In genomic region chr7:112298032-112298431, GRCm38 (mm10) we compare ENCODE assay signal across 8 mouse cellular contexts.
DNase-seq lines count a peak whose midpoint lies in the region; ATAC-seq and TF ChIP-seq lines count a peak whose summit lies in the region.

No protein-coding gene starts in this region.

- H3K27me3 ChIP-seq in heart, embryonic 12.5 days (replicated peaks) = no peaks in the 10 kb centered on the region
- H3K27me3 ChIP-seq in hindbrain, embryonic 12.5 days = no peaks in the 10 kb centered on the region

- no peak overlapping the region for H3K4me3 ChIP-seq in gastrocnemius, adult 2 months
- no peak overlapping the region for H3K4me3 ChIP-seq in heart, embryonic 12.5 days
- no peak overlapping the region for H3K4me3 ChIP-seq in hindbrain, embryonic 12.5 days

- H3K9ac ChIP-seq in heart, embryonic 12.5 days = 0 out of 2 replicates have a peak overlapping the region, but pooled peaks have one; percentile 20
- H3K9ac ChIP-seq in hindbrain, embryonic 12.5 days = no peak overlapping the region

- H3K36me3 ChIP-seq in heart, embryonic 12.5 days = peaks cover 26% of the 10 kb centered on the region
- no peaks in the 10 kb centered on the region for H3K36me3 ChIP-seq in hindbrain, embryonic 12.5 days

- H3K27ac ChIP-seq in gastrocnemius, adult 2 months = peak overlapping the region; percentile 76
- H3K27ac ChIP-seq in heart, embryonic 12.5 days (ENCODE audit: poor library complexity, severe bottlenecking) = peak overlapping the region; percentile 99
- no peak overlapping the region for H3K27ac ChIP-seq in hindbrain, embryonic 12.5 days

- H3K9me3 ChIP-seq in heart, embryonic 12.5 days (replicated peaks) = no peaks in the 10 kb centered on the region
- no peaks in the 10 kb centered on the region for H3K9me3 ChIP-seq in hindbrain, embryonic 12.5 days (replicated peaks)

- H3K4me1 ChIP-seq in heart, embryonic 12.5 days (replicated peaks) = peaks cover 85% of the 10 kb centered on the region
- H3K4me1 ChIP-seq in hindbrain, embryonic 12.5 days = 0 out of 2 replicates have a peak, but pooled peaks cover 4% of the 10 kb centered on the region

- peak; percentile 27 for DNase-seq in gastrocnemius, adult 2 months
- DNase-seq in gastrocnemius, adult 18-20 months (ENCODE audit: low spot score) = no peak
- DNase-seq in adrenal gland, adult (ENCODE audit: inconsistent age in 2 of 2, low spot score in 1 of 2) = peak; percentile 63 to 81
- DNase-seq in layer of hippocampus, postnatal 36 days = peak; percentile 67 to 72
- peak; percentile 45 to 67 for DNase-seq in right cerebral cortex, postnatal 36 days (ENCODE audit: low spot score in 2 of 2)

- ATAC-seq in heart, embryonic 12.5 days (ENCODE audit: insufficient number of reproducible peaks, low FRiP score) = peak; percentile 76
- ATAC-seq in megakaryocyte progenitor cell, adult 5-6 weeks (replicated peaks; ENCODE audit: poor library complexity) = no peak
- no peak for ATAC-seq in hindbrain, embryonic 12.5 days (ENCODE audit: low FRiP score)

- TF ChIP-seq CTCF in gastrocnemius, adult 2 months (IDR thresholded peaks at IDR 0.05) = no peak

- 7% methylated on average over 9 of the region's 9 CpGs for WGBS in heart, embryonic 12.5 days
- 84% methylated on average over 9 of the region's 9 CpGs for WGBS in hindbrain, embryonic 12.5 days

- intact Hi-C loops in gastrocnemius, adult 2 months (cut with DNase I) = no loop called here

- peak overlapping the region; percentile 15; the same call in 1 of the 2 replicates for H3K4me2 ChIP-seq in heart, embryonic 12.5 days
- no peak overlapping the region for H3K4me2 ChIP-seq in hindbrain, embryonic 12.5 days (replicated peaks)
